Mouse (Mus musculus) midbrain, embryonic 16.5 days (tissue): ENCODE measurements around the gene Gnb4. TPM values are rescaled to one million over a fixed set of nuclear protein-coding genes. Genes with fewer than 3 reads are reported as not detected.

Experiments
- ATAC-seq: fragments of 200-750 bp; cut with Nextera tagmentation; 2 replicates; pipeline ENCODE4 v1.8.0; 2017; ENCODE audit warnings: moderate TSS enrichment
- H3K27ac ChIP-seq: fragments of 300-500 bp; sonication (generic); 2 replicates; pipeline ENCODE4 v1.5.1; 2014; ENCODE audit warnings: mild to moderate bottlenecking, low read length, mixed read lengths
- H3K27me3 ChIP-seq: fragments of 300-500 bp; sonication (generic); 2 replicates; pipeline ENCODE4 v1.6.1; 2014; ENCODE audit warnings: low read depth, low read length, mixed read lengths; ENCODE audit not compliant: control insufficient read depth, insufficient read depth
- H3K36me3 ChIP-seq: fragments of 300-500 bp; sonication (generic); 2 replicates; pipeline ENCODE4 v1.6.1; 2014; ENCODE audit warnings: mild to moderate bottlenecking, low read length, moderate library complexity, mixed read lengths; ENCODE audit not compliant: control insufficient read depth, insufficient read depth
- H3K4me1 ChIP-seq: fragments of 300-500 bp; sonication (generic); 2 replicates; pipeline ENCODE4 v1.6.1; 2014; ENCODE audit warnings: mild to moderate bottlenecking, low read length, mixed read lengths; ENCODE audit not compliant: control insufficient read depth, insufficient read depth
- H3K4me2 ChIP-seq: fragments of 300-500 bp; sonication (generic); 2 replicates; pipeline ENCODE4 v1.6.1; 2014; ENCODE audit warnings: mild to moderate bottlenecking, low read length, mixed read lengths
- H3K4me3 ChIP-seq: fragments of 300-500 bp; sonication (generic); 2 replicates; pipeline ENCODE4 v1.5.1; 2014; ENCODE audit warnings: low read depth, mild to moderate bottlenecking, low read length, moderate library complexity, mixed read lengths
- H3K9ac ChIP-seq: fragments of 300-500 bp; sonication (generic); 2 replicates; pipeline ENCODE4 v1.6.1; 2014; ENCODE audit warnings: low read depth, low read length, mixed read lengths
- H3K9me3 ChIP-seq: fragments of 300-500 bp; sonication (generic); replicated peaks from 2 replicates; pipeline ENCODE4 v1.6.1; 2014; ENCODE audit warnings: mild to moderate bottlenecking, low read length, mixed read lengths; ENCODE audit not compliant: control insufficient read depth, poor library complexity, severe bottlenecking
- WGBS: fragments of 180-500 bp; shearing (Covaris S2); extraction: QIAGEN DNeasy Blood & Tissue Kit; methylation state at CpG from one replicate; pipeline ENCODE4 v1.1.7; 2014; 5-methylcytosine and 5-hydroxymethylcytosine counted together
- polyA plus RNA-seq: library from polyadenylated mRNA; unstranded; fragments of >200 nt; fragmentation: Nextera tagmentation; extraction: Ambion mirVana; gene quantifications from 2 replicates; pipeline ENCODE4 v1.2.1, GENCODE M21; 2015

Gene Gnb4
- polyA plus RNA-seq, 1 experiment from 2014 or later: 105 TPM

GRCm38 (mm10) chr3:32599328-32599727, 17.1 kb downstream of the Gnb4 start:
- Histone ChIP-seq H3K27me3 (no peaks in the 10 kb centered on the region), H3K27ac (no peak overlapping the region), H3K9ac (no peak overlapping the region), H3K36me3 (no peaks in the 10 kb centered on the region), H3K4me2 (no peak overlapping the region), H3K4me1 (no peaks in the 10 kb centered on the region), H3K4me3 (no peak overlapping the region), H3K9me3 (no peaks in the 10 kb centered on the region)
- WGBS: 78% methylated on average over 3 of the region's 3 CpGs
- ATAC-seq: no peak

- whole genome bisulfite sequencing: 86% methylated on average over 4 of the region's 4 CpGs
- Histone ChIP-seq H3K4me3 (no peak overlapping the region), H3K36me3 (peaks cover 3% of the 10 kb centered on the region; the same call in 1 of the 2 replicates), H3K9me3 (no peaks in the 10 kb centered on the region), H3K9ac (no peak overlapping the region), H3K4me1 (no peaks in the 10 kb centered on the region), H3K27me3 (no peaks in the 10 kb centered on the region), H3K4me2 (no peak overlapping the region), H3K27ac (no peak overlapping the region)
- no peak for ATAC-seq
Observed at GRCm38 (mm10) chr3:32595080-32595479, 21.3 kb downstream of the Gnb4 start.

GRCm38 (mm10) chr3:32586274-32586673, 30.1 kb downstream of the Gnb4 start:
- Histone ChIP-seq H3K27ac (no peak overlapping the region), H3K4me1 (no peaks in the 10 kb centered on the region), H3K36me3 (peaks cover 18% of the 10 kb centered on the region; the same call in 1 of the 2 replicates), H3K4me2 (no peak overlapping the region), H3K9ac (no peak overlapping the region), H3K27me3 (no peaks in the 10 kb centered on the region), H3K9me3 (no peaks in the 10 kb centered on the region), H3K4me3 (no peak overlapping the region)
- no peak for ATAC-seq
- WGBS: 98% methylated on average over 3 of the region's 3 CpGs

GRCm38 (mm10) chr3:32583489-32583888, 32.9 kb downstream of the Gnb4 start:
- H3K4me1 ChIP-seq: no peaks in the 10 kb centered on the region
- no peak overlapping the region for H3K9ac ChIP-seq
- H3K9me3 ChIP-seq: no peaks in the 10 kb centered on the region
- no peak overlapping the region for H3K4me2 ChIP-seq
- no peak overlapping the region for H3K4me3 ChIP-seq
- no peak for ATAC-seq
- H3K36me3 ChIP-seq: peaks cover 20% of the 10 kb centered on the region; the same call in 1 of the 2 replicates
- no peaks in the 10 kb centered on the region for H3K27me3 ChIP-seq
- no peak overlapping the region for H3K27ac ChIP-seq
- 92% methylated on average over 4 of the region's 4 CpGs for WGBS

GRCm38 (mm10) chr3:32581911-32582310, 34.5 kb downstream of the Gnb4 start:
- no peak overlapping the region for H3K9ac ChIP-seq
- ATAC-seq: no peak
- H3K4me2 ChIP-seq: no peak overlapping the region
- no peaks in the 10 kb centered on the region for H3K9me3 ChIP-seq
- no peak overlapping the region for H3K4me3 ChIP-seq
- H3K27ac ChIP-seq: no peak overlapping the region
- H3K27me3 ChIP-seq: no peaks in the 10 kb centered on the region
- peaks cover 15% of the 10 kb centered on the region for H3K36me3 ChIP-seq
- 95% methylated on average over 3 of the region's 3 CpGs for WGBS
- H3K4me1 ChIP-seq: no peaks in the 10 kb centered on the region

GRCm38 (mm10) chr3:32580738-32581137, 35.6 kb downstream of the Gnb4 start:
- no peak for ATAC-seq
- no peak overlapping the region for H3K9ac ChIP-seq
- no peaks in the 10 kb centered on the region for H3K4me1 ChIP-seq
- no peak overlapping the region for H3K27ac ChIP-seq
- H3K36me3 ChIP-seq: peaks cover 15% of the 10 kb centered on the region
- no peaks in the 10 kb centered on the region for H3K9me3 ChIP-seq
- WGBS: 93% methylated on average over 3 of the region's 3 CpGs
- no peaks in the 10 kb centered on the region for H3K27me3 ChIP-seq
- no peak overlapping the region for H3K4me2 ChIP-seq
- H3K4me3 ChIP-seq: no peak overlapping the region

GRCm38 (mm10) chr3:32578772-32579171, 37.6 kb downstream of the Gnb4 start:
- Histone ChIP-seq H3K4me2 (no peak overlapping the region), H3K4me3 (no peak overlapping the region), H3K36me3 (peaks cover 16% of the 10 kb centered on the region), H3K4me1 (no peaks in the 10 kb centered on the region), H3K27me3 (no peaks in the 10 kb centered on the region), H3K27ac (no peak overlapping the region), H3K9me3 (no peaks in the 10 kb centered on the region), H3K9ac (no peak overlapping the region)
- ATAC-seq: no peak
- WGBS: 91% methylated on average over 5 of the region's 5 CpGs

- WGBS: 93% methylated on average over 3 of the region's 3 CpGs
- Histone ChIP-seq H3K9ac (no peak overlapping the region), H3K27ac (no peak overlapping the region), H3K4me3 (no peak overlapping the region), H3K27me3 (no peaks in the 10 kb centered on the region), H3K4me2 (no peak overlapping the region), H3K9me3 (no peaks in the 10 kb centered on the region), H3K36me3 (peaks cover 13% of the 10 kb centered on the region), H3K4me1 (no peaks in the 10 kb centered on the region)
- ATAC-seq: no peak
Observed at GRCm38 (mm10) chr3:32575151-32575550, 41.2 kb downstream of the Gnb4 start.

- no peaks in the 10 kb centered on the region for H3K4me1 ChIP-seq
- H3K9ac ChIP-seq: no peak overlapping the region
- no peak overlapping the region for H3K4me2 ChIP-seq
- no peak overlapping the region for H3K27ac ChIP-seq
- H3K36me3 ChIP-seq: peaks cover 19% of the 10 kb centered on the region
- no peaks in the 10 kb centered on the region for H3K27me3 ChIP-seq
- no peak overlapping the region for H3K4me3 ChIP-seq
- WGBS: 22% methylated on average over 9 of the region's 9 CpGs
- ATAC-seq: no peak
- H3K9me3 ChIP-seq: no peaks in the 10 kb centered on the region
Observed at GRCm38 (mm10) chr3:32573881-32574280, 42.5 kb downstream of the Gnb4 start.
